Comparison of ENCODE assay signal across 11 mouse cellular contexts in the genomic region with DNA sequence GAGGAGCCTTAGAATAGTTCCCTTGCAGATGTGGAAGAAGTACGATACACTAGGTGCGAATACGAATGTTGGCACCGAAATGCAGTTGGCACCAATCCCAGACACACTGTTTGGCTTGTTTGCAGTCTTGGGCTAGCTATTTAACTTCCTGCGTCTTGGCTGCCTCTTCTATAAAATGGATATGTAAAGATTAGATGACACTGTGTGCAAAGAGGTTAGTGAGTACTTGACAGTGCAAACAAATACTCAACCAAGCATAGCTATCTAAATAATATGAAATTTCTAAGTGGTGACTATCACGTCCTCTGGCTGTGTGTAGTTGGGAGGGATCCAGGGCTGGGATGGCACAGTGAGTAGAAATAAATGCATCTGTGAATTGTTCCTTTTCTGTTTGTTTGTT.
DNase-seq lines count a peak whose midpoint lies in the region; ATAC-seq and TF ChIP-seq lines count a peak whose summit lies in the region.
"Had no signal": no experiment of that assay in that cellular context is flagged by ENCODE, and none has a peak within 500 bp of the region (broad histone marks: within the 10 kb centered on the region; RNA-seq: fewer than 3 reads in every experiment).

No protein-coding gene starts in this region.

- no peak overlapping the region for H3K9ac ChIP-seq in forebrain, embryonic 14.5 days (ENCODE audit: low read length)
- H3K9ac ChIP-seq in forebrain, embryonic 11.5 days (ENCODE audit: low read length): no peak overlapping the region
- H3K9ac ChIP-seq in lung, postnatal 0 days (replicated peaks; ENCODE audit: low read depth): no peak overlapping the region

- no peak overlapping the region for H3K4me3 ChIP-seq in forebrain, embryonic 14.5 days (ENCODE audit: low read depth, low read length)
- no peak overlapping the region for H3K4me3 ChIP-seq in forebrain, embryonic 11.5 days (ENCODE audit: low read depth, low read length)
- H3K4me3 ChIP-seq in lung, postnatal 0 days (ENCODE audit: low read depth, low read length): no peak overlapping the region
- H3K4me3 ChIP-seq: megakaryocyte, embryonic 14.5 days had no signal

- peak; percentile 51; the same call in 1 of the 2 replicates for TF ChIP-seq EP300 in lung, postnatal 0 days (IDR thresholded peaks at IDR 0.05)

- H3K27me3 ChIP-seq in forebrain, embryonic 14.5 days (replicated peaks; ENCODE audit: control insufficient read depth, insufficient read depth, low read length): no peaks in the 10 kb centered on the region
- no peaks in the 10 kb centered on the region for H3K27me3 ChIP-seq in forebrain, embryonic 11.5 days (ENCODE audit: control insufficient read depth, insufficient read depth, low read length)
- no peaks in the 10 kb centered on the region for H3K27me3 ChIP-seq in lung, postnatal 0 days (replicated peaks; ENCODE audit: insufficient read depth, low read length)
- H3K27me3 ChIP-seq: megakaryocyte, embryonic 14.5 days had no signal

- ATAC-seq in forebrain, embryonic 14.5 days: no peak
- ATAC-seq in forebrain, embryonic 11.5 days (replicated peaks; ENCODE audit: low FRiP score): no peak
- peak; percentile 84 for ATAC-seq in lung, postnatal 0 days
- ATAC-seq: CD4-positive, CD25-positive, alpha-beta regulatory T cell, adult 4 months; intestine, postnatal 0 days had no signal

- no peaks in the 10 kb centered on the region for H3K4me1 ChIP-seq in forebrain, embryonic 14.5 days (ENCODE audit: control insufficient read depth, insufficient read depth, low read length)
- no peaks in the 10 kb centered on the region for H3K4me1 ChIP-seq in forebrain, embryonic 11.5 days (replicated peaks; ENCODE audit: control insufficient read depth, insufficient read depth, low read length)
- peaks cover 9% of the 10 kb centered on the region; the same call in 1 of the 2 replicates for H3K4me1 ChIP-seq in lung, postnatal 0 days (ENCODE audit: insufficient read depth, low read depth, low read length)
- H3K4me1 ChIP-seq: megakaryocyte, embryonic 14.5 days had no signal

- H3K4me2 ChIP-seq in forebrain, embryonic 14.5 days (ENCODE audit: low read length): no peak overlapping the region
- no peak overlapping the region for H3K4me2 ChIP-seq in forebrain, embryonic 11.5 days (ENCODE audit: low read depth, low read length, severe bottlenecking)
- H3K4me2 ChIP-seq in lung, postnatal 0 days (replicated peaks; ENCODE audit: low read depth, low read length): no peak overlapping the region

- TF ChIP-seq CTCF in lung, postnatal 0 days (IDR thresholded peaks at IDR 0.05): no peak

- 47% methylated on average over 6 of the region's 6 CpGs for WGBS in forebrain, embryonic 14.5 days
- 97% methylated on average over 6 of the region's 6 CpGs for WGBS in forebrain, embryonic 11.5 days
- 12% methylated on average over 6 of the region's 6 CpGs for WGBS in lung, postnatal 0 days

- no peak overlapping the region for H3K27ac ChIP-seq in forebrain, embryonic 14.5 days (ENCODE audit: low read depth, low read length)
- H3K27ac ChIP-seq in forebrain, embryonic 11.5 days (ENCODE audit: low read depth, low read length): no peak overlapping the region
- no peak overlapping the region for H3K27ac ChIP-seq in lung, postnatal 0 days (ENCODE audit: low read length)

- DNase-seq in forebrain, embryonic 14.5 days (ENCODE audit: low spot score): peak; percentile 53
- no peak for DNase-seq in forebrain, embryonic 11.5 days (ENCODE audit: low spot score)
- peak; percentile 47 for DNase-seq in testis, postnatal 10 days (ENCODE audit: low spot score)
- DNase-seq in testis, postnatal 14 days (ENCODE audit: low spot score): no peak
- peak; percentile 77 for DNase-seq in lung, postnatal 0 days (ENCODE audit: low spot score)
- DNase-seq in urinary bladder, postnatal 36 days (ENCODE audit: low spot score in 2 of 2): peak; percentile 60 to 67
- DNase-seq in neural tube, embryonic 10.5 days (ENCODE audit: extremely low spot score, low spot score): no peak
- DNase-seq in thymus, postnatal 14 days: no peak

- no peaks in the 10 kb centered on the region for H3K9me3 ChIP-seq in forebrain, embryonic 14.5 days (replicated peaks; ENCODE audit: control insufficient read depth, low read length)
- no peaks in the 10 kb centered on the region for H3K9me3 ChIP-seq in forebrain, embryonic 11.5 days (ENCODE audit: control insufficient read depth, low read length)
- H3K9me3 ChIP-seq in lung, postnatal 0 days (ENCODE audit: low read length): no peaks in the 10 kb centered on the region
- H3K9me3 ChIP-seq: megakaryocyte, embryonic 14.5 days had no signal

- H3K36me3 ChIP-seq in forebrain, embryonic 14.5 days (ENCODE audit: control insufficient read depth, insufficient read depth, low read length): no peaks in the 10 kb centered on the region
- H3K36me3 ChIP-seq in forebrain, embryonic 11.5 days (ENCODE audit: control insufficient read depth, insufficient read depth, low read length): no peaks in the 10 kb centered on the region
- H3K36me3 ChIP-seq in lung, postnatal 0 days (ENCODE audit: insufficient read depth, low read length): no peaks in the 10 kb centered on the region

Comparison
In these comparisons a context has a peak if more than half of its experiments do, and no peak if none do; other contexts are left out.
1. DNase-seq: peak in forebrain, embryonic 14.5 days (single experiment), testis, postnatal 10 days (single experiment), lung, postnatal 0 days (single experiment) and urinary bladder, postnatal 36 days (2 of 2); none in forebrain, embryonic 11.5 days (single experiment), testis, postnatal 14 days (single experiment), neural tube, embryonic 10.5 days (single experiment) and thymus, postnatal 14 days (single experiment).